Mouse (Mus musculus): ENCODE data around the gene Cyp4f18.

DNA sequence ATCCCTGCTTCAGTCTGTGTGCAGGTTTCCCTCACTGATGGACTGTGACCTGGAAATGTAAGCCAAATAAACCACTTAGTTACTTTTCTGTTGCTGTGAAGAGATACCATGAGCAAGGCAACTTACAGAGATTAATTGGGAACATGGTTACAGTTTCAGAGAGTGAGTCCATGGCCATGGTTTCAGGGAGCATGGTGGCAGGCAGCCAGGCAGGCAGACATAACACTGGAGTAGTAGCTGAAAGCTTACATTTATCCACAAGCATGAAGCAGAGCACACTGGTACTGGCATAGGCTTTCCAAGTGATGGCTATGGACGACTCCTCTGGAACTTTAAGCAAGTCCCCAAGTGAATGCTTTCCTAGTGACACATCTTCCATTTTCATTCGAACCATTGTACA is 44.3 kb downstream of the Cyp4f18 start:
- no peak for TF ChIP-seq CTCF (conservative IDR thresholded peaks at IDR 0.05; ENCODE audit: insufficient read depth, insufficient read length, low read depth, low read length)
- TF ChIP-seq POLR2A (IDR thresholded peaks at IDR 0.05; ENCODE audit: low read depth, low read length) = no peak
